Mouse (Mus musculus): ENCODE results near the gene Znrf3. TPM values are rescaled to one million over a fixed set of nuclear protein-coding genes. Genes with fewer than 3 reads are reported as not detected.

Gene Znrf3
- total RNA-seq, 2 experiments from 2014 or later = 14.6 to 16.3 TPM

DNA sequence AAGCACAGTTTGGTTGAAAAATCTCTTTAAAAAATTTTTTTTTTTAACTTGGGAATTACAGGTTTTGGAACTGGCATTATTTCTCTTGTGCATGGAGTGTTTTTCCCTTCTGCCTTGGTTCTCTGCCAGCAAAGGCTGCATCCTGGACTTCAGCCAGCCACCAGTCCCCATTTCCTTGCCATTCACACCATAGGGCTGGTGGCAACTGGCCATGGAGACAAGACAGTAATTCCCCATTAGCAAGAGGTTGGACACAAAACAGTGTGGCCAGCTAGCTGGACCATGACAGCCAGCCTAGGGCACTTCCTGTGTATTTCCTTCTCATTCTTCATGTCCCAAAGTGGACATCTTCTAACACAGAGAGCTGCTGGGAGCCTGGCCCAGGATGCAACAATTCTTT lies 129.9 kb downstream of the Znrf3 start:
- DNase-seq = peak; percentile 31

GRCm38 (mm10) chr11:5314330-5314741 lies 130.3 kb downstream of the Znrf3 start:
- DNase-seq = no peak

- no peak for DNase-seq
These were observed 137.4 kb downstream of the Znrf3 start for GRCm38 (mm10) chr11:5307024-5307905.

DNA sequence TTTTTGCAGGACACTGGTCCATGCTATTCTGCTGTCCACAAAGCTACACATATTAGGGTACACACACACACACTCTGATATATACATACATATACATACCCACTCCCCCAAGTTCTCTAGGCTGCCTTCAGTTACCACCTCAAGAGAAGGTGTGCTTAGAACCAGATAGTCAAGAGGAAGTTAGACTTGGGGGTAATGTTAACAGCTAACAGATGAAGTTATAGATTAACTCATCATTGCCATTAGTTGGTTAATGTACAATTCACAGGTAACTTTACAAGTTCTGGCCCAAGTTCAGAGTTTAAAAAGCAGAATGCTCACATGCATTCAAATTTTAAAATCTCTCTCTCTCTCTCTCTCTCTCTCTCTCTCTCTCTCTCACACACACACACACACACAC lies 138.6 kb downstream of the Znrf3 start:
- DNase-seq = no peak

DNA sequence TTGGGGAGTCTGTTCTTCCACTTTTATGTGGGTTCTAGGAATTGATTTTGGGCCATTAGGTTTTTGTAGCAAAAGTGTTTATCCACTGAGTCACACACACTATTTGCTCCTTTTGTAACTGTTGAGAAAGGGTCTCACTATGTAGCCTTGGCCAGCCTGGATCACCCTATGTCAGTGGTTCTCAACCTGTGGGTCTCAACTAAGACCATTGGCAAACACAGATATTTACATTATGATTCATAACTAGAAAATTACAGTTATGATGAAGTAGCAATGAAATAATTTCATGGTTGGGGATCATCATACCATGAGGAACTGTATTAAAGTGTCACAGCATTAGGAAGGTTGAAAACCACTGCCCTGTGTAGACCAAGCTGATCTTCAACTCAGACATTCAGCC lies 140.1 kb downstream of the Znrf3 start:
- no peak for DNase-seq

GRCm38 (mm10) chr11:5298007-5298372 lies 146.7 kb downstream of the Znrf3 start:
- DNase-seq = no peak

DNA sequence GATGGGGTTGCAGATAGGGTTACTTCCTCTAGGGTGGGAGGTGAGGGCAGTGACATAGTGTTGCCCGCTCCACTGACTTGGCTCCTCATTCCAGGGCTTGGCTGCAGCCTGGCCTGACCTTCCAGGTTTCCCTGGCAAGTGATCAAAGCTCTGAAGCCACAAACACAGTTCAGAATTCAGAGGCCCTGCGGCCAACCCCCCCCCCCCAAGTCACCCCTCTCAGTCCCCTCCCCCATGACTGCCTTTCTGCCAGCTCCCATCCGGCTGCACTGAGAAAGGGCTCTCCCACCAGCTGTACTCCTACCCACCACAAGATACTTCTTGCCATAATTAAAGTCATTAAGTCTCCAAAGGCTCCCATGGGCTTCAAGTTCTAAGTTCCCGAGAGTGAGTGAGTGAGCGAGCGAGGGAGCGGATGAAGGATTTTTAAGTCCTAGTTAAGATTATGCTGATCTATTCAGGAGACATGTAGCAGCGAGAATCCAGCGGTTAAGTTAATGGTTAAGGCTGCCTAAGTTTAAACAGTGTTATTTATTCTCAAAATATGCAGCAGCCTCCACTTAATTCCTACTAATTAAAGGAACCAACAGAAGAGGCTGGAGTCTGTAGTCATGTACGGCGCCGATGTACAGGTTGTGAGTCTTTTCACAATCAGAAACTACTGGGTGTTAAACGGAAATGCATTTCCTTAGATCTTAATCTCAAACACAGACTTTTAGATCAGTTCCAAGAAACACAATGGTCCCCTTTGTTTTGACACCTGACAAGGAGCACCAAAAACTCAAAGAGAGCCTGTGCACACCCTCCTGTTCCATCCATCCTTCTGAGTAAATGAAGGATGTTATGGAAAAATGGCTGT lies 147.3 kb downstream of the Znrf3 start:
- DNase-seq = peak; percentile 34

- no peak for DNase-seq
These were observed 148.0 kb downstream of the Znrf3 start for GRCm38 (mm10) chr11:5296576-5297115.

DNA sequence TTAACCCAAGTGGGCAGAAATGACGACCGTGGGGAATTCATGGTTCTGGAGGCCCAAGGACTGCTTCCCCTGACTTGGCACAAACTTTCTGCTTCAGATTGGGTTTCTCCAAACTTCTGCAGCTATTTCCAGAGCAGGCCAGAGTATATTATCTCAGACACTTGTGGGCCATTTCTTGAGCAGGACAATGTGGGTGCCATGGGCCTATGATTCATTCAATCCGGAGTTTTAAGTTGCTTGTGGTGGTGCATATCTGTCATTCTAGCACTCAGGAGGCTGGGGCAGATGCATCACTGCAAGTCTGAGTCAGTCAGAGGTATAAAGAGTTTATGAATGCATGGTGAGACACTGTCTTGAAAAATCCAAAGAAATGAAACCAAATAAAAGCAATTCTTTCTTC lies 149.8 kb downstream of the Znrf3 start:
- no peak for DNase-seq

DNA sequence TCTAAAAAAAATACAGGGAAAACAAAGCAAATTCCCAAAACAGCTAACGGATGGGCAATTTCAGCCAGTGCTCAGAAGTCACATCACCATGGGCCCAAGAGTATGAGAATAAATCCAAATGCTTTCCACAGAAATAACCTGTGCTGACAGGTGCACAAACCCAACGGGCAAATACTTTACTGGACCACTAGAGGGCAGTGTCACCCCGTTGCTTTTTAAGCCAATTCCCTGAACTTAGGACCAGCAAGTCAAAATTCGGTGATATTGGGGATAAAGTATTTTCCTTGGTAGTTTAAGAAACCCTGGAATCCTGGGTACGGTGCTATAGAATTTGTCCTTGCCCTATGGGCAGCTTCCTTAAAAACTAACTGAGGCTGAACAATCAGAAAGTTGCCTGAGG lies 154.0 kb downstream of the Znrf3 start:
- peak; percentile 71 for DNase-seq

GRCm38 (mm10) chr11:5289826-5290580 lies 154.6 kb downstream of the Znrf3 start:
- no peak for DNase-seq

DNA sequence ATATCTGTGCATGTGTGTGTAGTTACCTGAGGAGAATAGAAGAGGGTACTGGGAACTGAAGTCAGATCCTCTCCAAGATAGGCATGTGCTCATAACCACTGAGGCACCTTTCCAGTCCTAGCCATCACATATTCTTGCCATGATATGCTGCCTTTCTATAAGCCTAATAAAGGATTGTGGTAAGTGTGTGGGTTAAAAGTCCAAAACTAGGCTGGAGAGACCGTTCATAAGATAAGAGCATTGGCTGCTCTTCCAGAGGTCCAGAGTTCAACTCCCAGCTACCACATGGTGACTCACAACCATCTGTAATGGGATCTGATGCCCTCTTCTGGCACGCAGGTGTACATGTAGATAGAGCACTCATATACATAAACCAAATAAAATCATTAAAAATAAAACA lies 160.7 kb downstream of the Znrf3 start:
- DNase-seq = no peak

DNA sequence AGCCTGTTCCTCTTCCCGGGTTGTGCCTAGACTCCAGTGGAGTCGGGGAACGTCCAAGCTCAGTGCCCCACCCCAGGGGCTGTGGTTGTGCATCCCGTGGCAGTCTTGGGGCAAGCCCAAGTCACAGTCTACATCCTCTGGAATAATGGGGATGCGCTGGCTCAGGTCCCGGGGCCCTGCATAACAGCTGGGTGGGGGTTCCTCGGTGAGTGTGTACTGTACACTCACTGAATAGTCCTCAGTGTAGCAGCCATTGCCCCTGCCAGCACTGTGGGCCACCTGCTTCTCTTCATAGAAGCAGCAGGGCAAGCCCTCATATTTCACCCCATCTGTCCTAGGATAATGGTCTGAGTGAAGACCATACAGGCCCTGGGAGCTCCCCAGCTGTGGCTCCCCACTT lies 163.7 kb downstream of the Znrf3 start:
- DNase-seq = peak; percentile 34

GRCm38 (mm10) chr11:5278463-5278862 lies 166.2 kb downstream of the Znrf3 start:
- no peak for DNase-seq

DNA sequence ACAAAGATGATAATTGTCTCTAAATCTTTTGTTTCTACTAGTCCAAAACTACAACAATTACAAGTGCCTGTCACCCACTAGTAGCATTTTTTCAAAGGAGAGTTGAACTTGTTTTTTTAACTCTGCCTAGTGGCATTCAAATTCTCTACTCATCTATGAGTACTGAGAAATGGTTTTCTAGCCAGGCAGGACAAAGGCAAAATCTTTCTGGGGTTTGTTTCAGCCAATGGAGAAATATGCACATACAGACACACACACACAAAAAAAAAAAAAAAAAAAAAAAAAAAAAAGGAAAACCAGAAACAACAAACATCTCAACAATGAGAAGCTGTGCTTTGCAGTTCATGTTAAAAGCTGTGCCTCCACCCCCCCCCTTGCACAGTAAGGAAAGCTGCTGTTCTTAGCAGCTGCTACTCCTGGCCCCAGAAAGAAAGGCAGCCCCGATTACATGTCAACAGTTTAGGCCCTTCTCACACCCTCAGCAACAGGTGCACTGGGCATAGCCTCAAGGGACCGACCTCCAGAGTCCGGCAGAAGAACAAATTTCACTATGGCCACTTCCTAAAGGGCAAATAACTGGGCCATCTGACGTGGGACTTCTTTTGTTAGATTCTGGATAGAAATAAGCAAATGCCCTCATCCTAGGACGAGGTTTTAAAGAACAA lies 167.2 kb downstream of the Znrf3 start:
- peak; percentile 45 for DNase-seq

GRCm38 (mm10) chr11:5275216-5275615 lies 169.4 kb downstream of the Znrf3 start:
- DNase-seq = peak; percentile 45

DNA sequence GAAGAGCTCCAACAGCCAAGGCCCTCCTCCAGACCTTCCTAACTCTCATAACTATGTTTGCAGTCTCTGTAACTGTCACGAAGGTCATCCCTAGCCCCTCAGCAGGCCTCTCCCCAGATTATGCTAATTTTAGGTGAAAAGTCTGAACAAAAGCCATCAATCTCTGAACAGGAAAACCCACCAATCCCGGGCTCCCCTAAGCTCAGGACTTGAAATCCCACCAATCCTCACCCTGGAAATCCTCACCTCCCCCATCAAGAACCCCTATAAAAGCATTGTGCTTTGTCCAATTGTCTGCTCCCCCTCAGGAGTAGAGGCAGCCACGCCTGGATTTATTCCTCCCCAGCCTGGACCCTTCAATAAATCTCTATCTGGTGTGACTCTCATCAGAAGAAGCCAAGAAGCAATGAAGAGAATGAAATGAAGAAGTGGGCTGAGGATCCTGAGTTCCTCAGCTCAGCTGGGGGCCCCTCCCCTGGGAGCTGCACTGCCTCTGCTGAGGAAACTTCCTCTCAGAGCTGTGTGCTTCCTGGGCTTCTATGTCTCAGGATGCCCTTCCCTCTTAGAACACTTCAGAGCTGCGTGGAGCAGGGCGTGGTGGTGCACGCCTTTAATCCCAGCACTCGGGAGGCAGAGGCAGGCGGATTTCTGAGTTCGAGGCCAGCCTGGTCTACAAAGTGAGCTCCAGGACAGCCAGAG lies 172.0 kb downstream of the Znrf3 start:
- DNase-seq = no peak

DNA sequence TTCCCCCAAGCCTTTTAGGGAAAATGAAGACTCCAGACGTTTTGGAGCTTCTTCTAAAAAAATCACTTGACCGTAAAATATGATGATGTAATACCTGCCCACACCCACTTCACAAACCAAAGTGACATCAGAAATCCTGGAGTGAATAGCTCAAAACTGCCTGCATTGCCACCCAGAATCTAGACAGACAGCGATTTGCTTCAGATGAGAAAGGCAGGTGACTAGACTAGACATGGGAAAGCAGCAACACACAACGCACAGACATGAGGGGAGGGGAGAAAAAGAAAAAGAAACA lies 172.6 kb downstream of the Znrf3 start:
- DNase-seq = no peak

DNA sequence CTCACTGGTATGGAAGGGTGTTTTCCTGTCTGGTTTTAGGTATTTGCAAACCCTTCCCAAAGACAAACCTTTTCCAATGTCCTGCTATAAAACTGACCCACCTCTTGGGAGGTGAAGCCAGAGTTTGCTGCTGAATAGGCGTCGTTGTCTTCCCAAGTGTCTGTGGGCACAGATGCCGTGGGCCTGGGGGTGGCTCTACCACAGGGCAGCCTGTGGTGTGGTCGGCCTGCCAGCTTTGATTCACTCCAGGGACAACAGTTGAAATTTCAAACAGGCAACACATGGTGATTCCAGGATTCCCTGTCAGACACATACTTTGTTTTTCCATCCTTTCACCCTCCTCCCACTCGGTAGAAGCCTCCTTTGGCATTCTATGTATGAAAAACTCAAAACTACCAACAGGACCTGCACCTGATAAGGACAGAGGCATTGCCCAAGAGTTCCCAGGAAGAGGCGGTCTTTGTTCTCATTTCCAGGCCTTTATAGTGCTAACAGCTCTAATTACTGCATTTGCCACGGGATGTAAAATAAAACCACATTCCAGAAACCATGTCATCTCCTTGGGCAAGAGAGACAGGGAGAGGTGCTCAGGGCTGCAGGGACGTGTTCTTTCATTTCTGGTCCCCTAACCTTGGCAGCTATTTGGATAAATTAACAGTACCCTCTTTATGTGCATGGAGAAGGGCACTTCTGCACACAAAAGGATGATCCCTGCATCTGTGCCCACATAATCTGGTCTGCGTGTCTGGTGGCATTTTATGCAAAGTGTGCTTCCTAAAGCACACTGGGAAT lies 173.2 kb downstream of the Znrf3 start:
- DNase-seq = no peak

GRCm38 (mm10) chr11:5269846-5270461 lies 174.7 kb downstream of the Znrf3 start:
- no peak for DNase-seq
